17 mouse cellular contexts compared by ENCODE assay signal in genomic region chr5:20584769-20585168, GRCm38 (mm10).
"Had no signal": no experiment of that assay in that cellular context is flagged by ENCODE, and none has a peak within 500 bp of the region (broad histone marks: within the 10 kb centered on the region; RNA-seq: fewer than 3 reads in every experiment).

No protein-coding gene starts in this region.

- H3K9me3 ChIP-seq: limb, embryonic 12.5 days; liver, embryonic 13.5 days; lung, embryonic 15.5 days; neural tube, embryonic 15.5 days had no signal

- H3K36me3 ChIP-seq: limb, embryonic 12.5 days; liver, embryonic 13.5 days; lung, embryonic 15.5 days; neural tube, embryonic 15.5 days had no signal

- H3K27me3 ChIP-seq: limb, embryonic 12.5 days; liver, embryonic 13.5 days; lung, embryonic 15.5 days; megakaryocyte, embryonic 14.5 days; neural tube, embryonic 15.5 days had no signal

- H3K4me2 ChIP-seq: limb, embryonic 12.5 days; liver, embryonic 13.5 days; lung, embryonic 15.5 days; neural tube, embryonic 15.5 days had no signal

- DNase-seq: kidney, adult 11 months; kidney, adult 9 months; kidney, postnatal 36 days; liver; liver, embryonic 13.5 days; liver, postnatal 0 days; lung, postnatal 14 days; right cerebral cortex, adult 18-20 months; right cerebral cortex, postnatal 25 days; thymus, postnatal 36 days had no signal

- H3K4me1 ChIP-seq: limb, embryonic 12.5 days; liver, embryonic 13.5 days; lung, embryonic 15.5 days; megakaryocyte, embryonic 14.5 days had no signal

- H3K9ac ChIP-seq: limb, embryonic 12.5 days; liver, embryonic 13.5 days; liver, postnatal 0 days; lung, embryonic 15.5 days; neural tube, embryonic 15.5 days had no signal

- H3K27ac ChIP-seq: kidney, postnatal 0 days; limb, embryonic 12.5 days; liver, embryonic 13.5 days; lung, embryonic 15.5 days; macrophage; neural tube, embryonic 15.5 days had no signal

- ATAC-seq: liver, postnatal 0 days had no signal

- H3K4me3 ChIP-seq: limb, embryonic 12.5 days; liver, embryonic 13.5 days; lung, embryonic 15.5 days; megakaryocyte, embryonic 14.5 days; myocyte; neural tube, embryonic 15.5 days had no signal
